Mouse (Mus musculus): ENCODE data around the gene Hspa8.

DNA sequence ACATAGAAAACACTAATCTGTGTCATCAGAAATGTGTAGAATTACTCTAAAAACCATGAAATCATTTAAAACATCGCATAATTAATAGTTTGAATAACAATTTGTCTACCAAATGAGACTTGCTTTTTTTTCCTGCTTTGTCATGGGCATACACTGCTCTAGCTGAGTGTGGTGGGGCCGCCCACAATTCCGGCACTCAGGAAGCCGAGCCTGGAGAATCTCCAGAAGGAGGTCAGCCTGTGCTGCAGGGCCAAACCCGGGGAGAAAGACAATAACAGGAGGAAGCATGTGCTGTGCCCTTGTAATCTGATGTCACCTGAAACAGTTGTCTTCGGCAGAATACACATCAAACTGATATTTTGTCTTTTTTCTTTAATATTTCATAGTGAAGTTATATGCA, 24.8 kb downstream of the Hspa8 start:
- no peak for TF ChIP-seq TAL1 (conservative IDR thresholded peaks at IDR 0.05; ENCODE audit: low read depth, low read length)
- no peak for TF ChIP-seq CTCF (IDR thresholded peaks at IDR 0.05; ENCODE audit: low read depth, low read length)
- TF ChIP-seq POLR2AphosphoS5 (IDR thresholded peaks at IDR 0.05; ENCODE audit: insufficient replicate concordance, low read depth, low read length): no peak
